Mouse (Mus musculus) midbrain, embryonic 14.5 days (tissue): ENCODE measurements around the gene Arnt2. TPM values are rescaled to one million over a fixed set of nuclear protein-coding genes. Genes with fewer than 3 reads are reported as not detected.

ENCODE experiments used
- ATAC-seq: fragments of 200-750 bp; cut with Nextera tagmentation; 2 replicates; pipeline ENCODE4 v1.8.0; 2017; ENCODE audit warnings: moderate number of reproducible peaks, moderate library complexity; ENCODE audit not compliant: low FRiP score, low TSS enrichment
- DNase-seq: peaks from one replicate; pipeline ENCODE4 v3.0.0-alpha.2; 2015
- H3K27ac ChIP-seq: fragments of 300-500 bp; sonication (generic); replicated peaks from 2 replicates; pipeline ENCODE4 v1.5.1; 2014; ENCODE audit warnings: mild to moderate bottlenecking, low read depth, low read length, moderate library complexity
- H3K27me3 ChIP-seq: fragments of 300-500 bp; sonication (generic); 2 replicates; pipeline ENCODE4 v1.6.1; 2014; ENCODE audit warnings: low read length, control low read depth, mixed read lengths; ENCODE audit not compliant: control insufficient read depth, insufficient read depth
- H3K36me3 ChIP-seq: fragments of 300-500 bp; sonication (generic); 2 replicates; pipeline ENCODE4 v1.6.1; 2014; ENCODE audit warnings: low read length, control low read depth; ENCODE audit not compliant: control insufficient read depth, insufficient read depth
- H3K4me1 ChIP-seq: fragments of 300-500 bp; sonication (generic); 2 replicates; pipeline ENCODE4 v1.6.1; 2014; ENCODE audit warnings: mild to moderate bottlenecking, antibody characterized with exemption, low read length, control low read depth; ENCODE audit not compliant: control insufficient read depth, insufficient read depth
- H3K4me2 ChIP-seq: fragments of 300-500 bp; sonication (generic); 2 replicates; pipeline ENCODE4 v1.6.1; 2014; ENCODE audit warnings: mild to moderate bottlenecking, low read length, moderate library complexity
- H3K4me3 ChIP-seq: fragments of 300-500 bp; sonication (generic); replicated peaks from 2 replicates; pipeline ENCODE4 v1.5.1; 2014; ENCODE audit warnings: low read depth, low read length
- H3K9ac ChIP-seq: fragments of 300-500 bp; sonication (generic); replicated peaks from 2 replicates; pipeline ENCODE4 v1.6.1; 2014; ENCODE audit warnings: mild to moderate bottlenecking, low read length, moderate library complexity
- H3K9me3 ChIP-seq: fragments of 300-500 bp; sonication (generic); 2 replicates; pipeline ENCODE4 v1.6.1; 2016; ENCODE audit warnings: low read length, control low read depth, mixed read lengths; ENCODE audit not compliant: control insufficient read depth
- WGBS: fragments of 180-500 bp; shearing (Covaris S2); extraction: QIAGEN DNeasy Blood & Tissue Kit; methylation state at CpG from one replicate; pipeline ENCODE4 v1.1.7; 2014; 5-methylcytosine and 5-hydroxymethylcytosine counted together
- polyA plus RNA-seq: library from polyadenylated mRNA; unstranded; fragments of >200 nt; fragmentation: Nextera tagmentation; extraction: Ambion mirVana; gene quantifications from 2 replicates; pipeline ENCODE4 v1.2.1, GENCODE M21; 2014

The Arnt2 gene
- polyA plus RNA-seq, 1 experiment from 2014 or later, result 82.1 TPM

GRCm38 (mm10) chr7:84409241-84409895 is 608 bp downstream of the Arnt2 start:
- DNase-seq, result peak; percentile 79
- Histone ChIP-seq H3K9me3 (no peaks in the 10 kb centered on the region), H3K36me3 (no peaks in the 10 kb centered on the region), H3K4me2 (peak overlapping the region; percentile 78), H3K4me3 (peak overlapping the region; percentile 80), H3K27ac (peak overlapping the region; percentile 98), H3K4me1 (peaks cover 30% of the 10 kb centered on the region), H3K27me3 (no peaks in the 10 kb centered on the region), H3K9ac (peak overlapping the region; percentile 97)
- WGBS, result under 1% methylated on average over 39 of the region's 39 CpGs
- ATAC-seq, result peak; percentile 31

GRCm38 (mm10) chr7:84408282-84408681 is 1.7 kb downstream of the Arnt2 start:
- Histone ChIP-seq H3K27me3 (no peaks in the 10 kb centered on the region), H3K4me2 (peak overlapping the region; percentile 78), H3K9ac (no peak overlapping the region; the same call in 1 of the 2 replicates), H3K4me1 (peaks cover 40% of the 10 kb centered on the region), H3K4me3 (peak overlapping the region; percentile 80), H3K36me3 (no peaks in the 10 kb centered on the region), H3K9me3 (no peaks in the 10 kb centered on the region), H3K27ac (no peak overlapping the region; the same call in 1 of the 2 replicates)
- ATAC-seq (no peak), DNase-seq (peak; percentile 6)
- 77% methylated on average over 5 of the region's 5 CpGs for WGBS

GRCm38 (mm10) chr7:84403371-84403770 is 6.6 kb downstream of the Arnt2 start:
- Histone ChIP-seq H3K9me3 (no peaks in the 10 kb centered on the region), H3K4me2 (0 out of 2 replicates have a peak overlapping the region, but pooled peaks have one; percentile 1), H3K4me1 (peaks cover 54% of the 10 kb centered on the region), H3K27ac (0 out of 2 replicates have a peak overlapping the region, but pooled peaks have one; percentile 16), H3K4me3 (no peak overlapping the region), H3K27me3 (no peaks in the 10 kb centered on the region), H3K9ac (no peak overlapping the region), H3K36me3 (no peaks in the 10 kb centered on the region)
- ATAC-seq (peak; percentile 47; the same call in 1 of the 2 replicates), DNase-seq (peak; percentile 65)
- 3% methylated on average over 5 of the region's 5 CpGs for WGBS

DNA sequence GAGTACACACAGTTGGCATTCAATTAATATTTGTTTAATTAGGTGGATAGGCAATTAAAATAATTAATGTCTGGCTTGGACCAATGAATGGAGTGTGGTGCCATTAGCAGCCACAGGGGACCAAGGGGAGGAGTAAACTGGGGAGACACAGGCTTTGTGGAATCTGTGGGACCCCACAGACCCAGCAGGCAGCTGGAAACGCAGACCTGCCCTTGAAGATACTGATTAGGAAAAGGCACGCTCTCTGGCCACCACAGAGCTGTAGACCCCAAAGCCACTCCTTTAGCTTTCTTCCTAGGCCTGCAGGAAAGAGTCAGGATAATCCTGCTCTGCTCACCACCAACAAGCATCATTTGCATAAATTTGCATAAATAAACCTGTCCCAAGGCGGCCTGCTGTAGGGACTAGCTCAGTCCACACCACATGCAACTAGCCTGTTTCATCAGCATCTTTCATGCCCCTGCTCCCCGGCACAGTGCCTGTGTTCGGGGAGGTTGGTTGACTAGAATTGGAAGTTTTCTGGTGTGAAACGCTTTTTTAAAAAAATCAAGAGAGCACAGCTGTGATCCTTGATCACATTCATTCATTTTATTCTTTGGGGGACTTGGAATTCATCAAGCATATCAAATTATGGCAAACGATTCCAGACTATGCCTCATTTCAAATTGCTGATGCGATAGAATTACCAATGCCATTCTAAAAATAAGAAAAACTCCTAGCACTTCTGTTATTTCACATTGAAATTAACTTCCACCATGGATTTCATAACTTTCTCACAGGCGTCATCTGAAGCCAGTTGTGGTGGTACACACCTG is 8.1 kb downstream of the Arnt2 start:
- ATAC-seq (peak; percentile 86), DNase-seq (peak; percentile 73)
- 19% methylated on average over 9 of the region's 9 CpGs for WGBS
- H3K27me3 ChIP-seq, result no peaks in the 10 kb centered on the region
- peaks cover 49% of the 10 kb centered on the region for H3K4me1 ChIP-seq
- no peaks in the 10 kb centered on the region for H3K9me3 ChIP-seq
- H3K27ac ChIP-seq, result peak overlapping the region; percentile 75
- H3K4me2 ChIP-seq, result peak overlapping the region; percentile 18; the same call in 1 of the 2 replicates
- no peak overlapping the region for H3K9ac ChIP-seq
- no peak overlapping the region for H3K4me3 ChIP-seq
- H3K36me3 ChIP-seq, result no peaks in the 10 kb centered on the region

GRCm38 (mm10) chr7:84397320-84397719 is 12.7 kb downstream of the Arnt2 start:
- DNase-seq, result peak; percentile 14
- Histone ChIP-seq H3K36me3 (no peaks in the 10 kb centered on the region), H3K9me3 (no peaks in the 10 kb centered on the region), H3K9ac (no peak overlapping the region), H3K27ac (no peak overlapping the region; the same call in 1 of the 2 replicates), H3K4me2 (no peak overlapping the region), H3K27me3 (no peaks in the 10 kb centered on the region), H3K4me1 (peaks cover 27% of the 10 kb centered on the region), H3K4me3 (no peak overlapping the region)
- ATAC-seq, result no peak
- 31% methylated on average over 1 of the region's 1 CpGs for WGBS

DNA sequence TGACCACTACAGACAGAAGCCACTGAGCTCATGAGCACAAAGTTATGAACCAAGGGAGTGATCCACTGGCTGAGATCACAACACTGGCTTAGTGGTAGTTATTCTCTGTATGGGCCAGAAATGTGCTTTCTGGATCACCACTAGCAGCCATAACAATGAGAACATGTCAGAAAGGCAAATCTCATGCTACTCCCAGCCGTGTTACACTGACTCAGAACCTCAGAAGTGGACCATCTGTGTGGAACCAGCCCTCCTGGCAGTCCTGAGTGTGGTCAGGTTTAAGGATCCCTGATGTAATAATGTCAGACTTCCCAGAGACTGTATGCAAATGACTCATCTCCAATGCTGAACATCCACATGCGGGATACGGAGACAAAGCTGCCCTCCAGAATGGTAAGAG is 13.4 kb downstream of the Arnt2 start:
- Histone ChIP-seq H3K9me3 (no peaks in the 10 kb centered on the region), H3K27me3 (no peaks in the 10 kb centered on the region), H3K4me2 (no peak overlapping the region), H3K4me1 (peaks cover 20% of the 10 kb centered on the region), H3K4me3 (no peak overlapping the region), H3K9ac (no peak overlapping the region), H3K36me3 (no peaks in the 10 kb centered on the region), H3K27ac (no peak overlapping the region)
- ATAC-seq (no peak), DNase-seq (no peak)
- WGBS, result 96% methylated on average over 3 of the region's 3 CpGs

DNA sequence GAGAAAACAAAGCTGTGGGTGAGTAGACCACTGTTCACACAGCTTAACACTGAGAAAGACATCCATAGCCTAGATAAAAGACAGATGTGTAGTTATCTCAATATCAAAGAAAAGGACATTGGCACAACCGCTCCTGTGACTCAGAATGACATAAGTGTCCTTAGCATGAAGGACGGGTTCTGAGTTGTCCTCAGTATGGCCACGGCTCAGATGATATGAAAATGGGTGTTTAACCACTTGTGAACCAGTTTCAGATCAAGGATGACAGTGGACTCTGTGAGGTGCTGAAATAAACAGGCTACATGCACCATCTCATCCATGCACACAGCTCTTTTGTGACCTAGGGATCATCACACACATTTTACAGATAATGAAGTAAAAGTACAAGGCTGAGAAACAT is 22.1 kb downstream of the Arnt2 start:
- H3K9me3 ChIP-seq, result no peaks in the 10 kb centered on the region
- H3K4me3 ChIP-seq, result no peak overlapping the region
- no peaks in the 10 kb centered on the region for H3K27me3 ChIP-seq
- DNase-seq (no peak), ATAC-seq (no peak)
- H3K36me3 ChIP-seq, result no peaks in the 10 kb centered on the region
- no peak overlapping the region for H3K4me2 ChIP-seq
- H3K27ac ChIP-seq, result no peak overlapping the region
- WGBS, result 86% methylated on average over 3 of the region's 3 CpGs
- H3K9ac ChIP-seq, result no peak overlapping the region
- no peaks in the 10 kb centered on the region for H3K4me1 ChIP-seq

DNA sequence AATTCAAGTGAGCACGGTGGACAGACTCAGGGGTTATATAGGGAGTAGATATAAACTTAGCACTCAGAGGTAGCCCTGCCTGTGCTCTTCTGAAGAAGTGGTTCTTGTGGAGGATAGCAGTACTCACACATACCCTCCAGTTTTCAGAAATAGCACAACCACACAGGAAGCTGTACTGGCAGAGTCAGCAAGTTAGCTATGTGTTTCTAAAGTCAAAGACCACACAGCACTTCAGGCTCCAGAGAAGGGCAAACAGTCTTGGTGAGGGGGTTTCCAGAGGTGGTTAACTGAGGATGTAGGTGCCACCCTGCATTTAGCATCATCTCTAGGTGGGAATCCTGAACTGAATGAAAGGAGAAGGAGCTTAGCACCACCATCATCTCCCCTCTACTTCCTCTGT is 23.5 kb downstream of the Arnt2 start:
- ATAC-seq (no peak), DNase-seq (no peak)
- WGBS, result 96% methylated on average over 1 of the region's 1 CpGs
- no peaks in the 10 kb centered on the region for H3K27me3 ChIP-seq
- no peak overlapping the region for H3K27ac ChIP-seq
- no peak overlapping the region for H3K4me2 ChIP-seq
- no peak overlapping the region for H3K9ac ChIP-seq
- H3K4me1 ChIP-seq, result no peaks in the 10 kb centered on the region
- no peaks in the 10 kb centered on the region for H3K9me3 ChIP-seq
- H3K4me3 ChIP-seq, result no peak overlapping the region
- no peaks in the 10 kb centered on the region for H3K36me3 ChIP-seq
